Mouse (Mus musculus) kidney, adult 9 months (tissue): ENCODE results near the gene Mrc1.
"Not testable (repeated sequence)": the region's sequence is repeated elsewhere in the genome, so short reads cannot be mapped to it uniquely, and the experiment has no call there.

ENCODE experiments used
- DNase-seq: peaks from one replicate; pipeline ENCODE4 v3.0.0; 2022

Mrc1 gene

DNA sequence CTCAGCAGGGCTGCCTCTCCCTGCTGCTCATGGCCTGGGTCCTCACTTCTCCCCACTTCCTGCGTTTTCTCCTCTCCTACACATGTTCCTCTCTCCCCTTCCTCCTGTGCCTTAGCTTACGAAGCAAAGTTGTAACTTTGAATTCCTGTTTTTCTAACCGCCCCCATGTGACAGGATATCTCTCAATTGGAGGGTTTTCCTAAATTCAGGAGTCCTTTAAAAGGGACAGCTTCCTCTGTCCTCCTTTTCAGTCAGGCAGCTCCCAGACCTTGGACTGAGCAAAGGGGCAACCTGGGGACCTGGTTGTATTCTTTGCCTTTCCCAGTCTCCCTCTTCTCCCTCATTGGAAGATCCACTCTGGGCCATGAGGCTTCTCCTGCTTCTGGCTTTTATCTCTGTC, at the start of gene Mrc1:
TSS of gene Mrc1 (plus strand) at position 244 of the 400 bp plus-strand sequence.
- no peak for DNase-seq

DNA sequence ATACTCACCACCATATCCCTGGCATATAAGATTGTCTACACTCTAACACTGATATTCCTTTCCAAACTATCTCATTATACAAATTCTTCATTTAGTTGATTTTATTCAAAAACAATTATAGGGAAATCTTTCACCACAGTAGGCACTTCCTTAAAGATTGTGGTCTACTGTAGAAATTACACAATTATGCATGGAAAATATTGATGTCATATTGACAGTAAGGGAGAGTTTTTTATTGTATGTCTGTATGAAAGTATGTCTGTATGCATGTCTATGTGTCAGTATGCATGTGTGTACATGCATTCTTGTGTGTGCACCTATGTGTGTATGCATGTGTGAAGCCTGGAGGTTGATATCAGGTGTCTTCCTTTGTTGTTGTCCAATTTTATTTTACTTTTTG, 44.8 kb upstream of the Mrc1 start:
- no peak for DNase-seq

DNA sequence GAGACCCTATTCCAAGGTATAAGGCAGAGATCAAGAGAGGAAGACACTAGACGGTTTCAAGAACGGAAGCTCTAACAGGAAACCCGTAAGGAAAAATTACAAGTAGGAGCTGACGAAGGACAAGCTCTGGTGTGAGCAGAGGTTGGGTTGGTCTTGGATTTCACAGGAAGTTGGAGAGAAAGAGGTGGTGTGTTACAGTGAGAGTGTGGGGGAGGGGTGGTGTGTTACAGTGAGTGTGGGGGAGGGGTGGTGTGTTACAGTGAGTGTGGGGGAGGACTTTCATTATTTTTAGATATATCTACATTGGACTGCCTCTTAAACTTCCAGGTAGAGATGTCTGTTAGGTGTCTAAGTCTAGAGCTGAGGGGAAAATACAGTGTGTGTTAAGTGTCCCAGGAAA, 38.5 kb upstream of the Mrc1 start:
- no peak for DNase-seq

DNA sequence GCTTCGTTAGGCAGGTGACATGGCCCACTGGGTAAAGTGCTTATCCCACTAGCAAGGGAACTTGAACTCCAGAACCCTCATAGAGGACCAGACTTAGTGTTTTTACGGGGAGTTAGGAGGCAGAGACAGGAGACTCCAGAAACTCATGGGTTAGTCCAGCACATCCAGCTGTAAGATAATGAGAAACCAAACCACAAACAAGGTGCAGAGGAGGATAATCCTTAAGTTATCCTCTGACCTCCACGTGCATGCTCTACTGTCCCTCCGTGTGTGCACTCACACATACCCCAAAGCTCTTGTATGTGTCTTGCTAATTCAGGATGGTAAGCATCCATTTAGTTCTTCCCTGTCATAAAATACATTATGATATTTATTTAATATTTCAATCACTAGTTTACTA, 37.6 kb upstream of the Mrc1 start:
- DNase-seq: no peak

DNA sequence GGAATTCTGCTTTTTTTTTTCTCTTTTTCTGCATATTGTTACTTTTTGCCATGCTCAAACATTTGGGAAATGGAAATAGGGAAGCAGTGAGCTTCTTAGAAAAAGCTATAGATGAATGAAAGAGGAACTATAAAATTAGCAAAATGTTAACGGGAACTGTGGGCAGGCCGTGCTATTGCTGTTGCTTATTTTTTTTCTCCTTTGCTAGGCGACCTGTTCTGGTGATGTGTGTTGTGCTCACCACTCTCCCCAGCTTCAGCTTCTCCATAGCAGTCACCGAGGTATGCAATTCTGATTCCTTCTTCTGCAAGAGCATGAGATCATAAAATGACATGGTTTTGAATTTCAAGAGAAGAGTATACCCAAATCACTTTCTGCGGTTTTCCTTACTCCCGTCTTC, 37.1 kb upstream of the Mrc1 start:
- no peak for DNase-seq

DNA sequence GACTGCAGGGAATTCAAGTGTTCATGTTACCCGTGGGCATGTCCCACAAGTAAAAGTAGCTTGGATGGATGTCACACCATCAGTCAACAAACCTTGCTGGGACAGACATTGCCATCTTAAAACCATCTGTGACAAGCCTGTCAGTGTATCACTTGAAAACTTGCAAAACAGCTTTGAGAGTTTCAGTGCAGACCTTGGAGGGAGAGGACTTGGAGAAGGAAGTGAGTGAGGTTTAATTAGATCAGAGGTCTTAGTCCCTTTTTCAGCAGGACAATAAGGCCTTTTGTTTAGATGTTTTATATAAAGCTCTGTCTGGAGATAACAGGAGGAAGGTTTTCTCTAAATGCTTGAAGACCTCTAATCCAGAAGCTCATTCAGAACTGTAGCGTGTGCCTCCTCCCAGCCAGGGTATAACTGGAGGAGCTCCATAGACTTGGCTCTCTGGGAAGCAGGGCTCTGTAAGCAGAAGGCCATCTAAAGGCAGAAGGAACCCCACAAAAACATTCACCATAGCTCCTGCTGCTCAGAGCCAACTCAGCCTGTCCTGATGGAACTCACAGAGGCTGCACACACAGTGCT, 30.8 kb upstream of the Mrc1 start:
- not testable (repeated sequence) for DNase-seq

DNA sequence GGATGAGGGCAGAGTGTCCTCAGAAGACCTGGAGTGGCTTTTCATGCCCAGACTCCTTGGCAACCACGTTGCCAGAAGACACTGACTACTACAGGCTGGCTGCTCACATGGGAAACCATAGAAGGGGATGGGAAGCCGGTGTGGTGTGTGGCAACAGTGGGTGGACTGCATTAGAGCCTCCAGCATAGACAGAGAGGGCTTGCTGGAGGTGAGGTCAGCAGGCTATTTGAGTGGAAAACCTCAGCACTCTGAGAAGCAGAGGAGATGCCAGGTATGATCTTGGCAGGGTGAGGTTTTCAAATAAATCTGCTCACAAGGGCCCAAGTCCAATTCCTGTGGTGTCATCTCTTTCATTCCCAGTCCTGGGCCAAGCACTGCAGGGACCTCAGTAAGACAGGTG, 29.6 kb upstream of the Mrc1 start:
- no peak for DNase-seq

DNA sequence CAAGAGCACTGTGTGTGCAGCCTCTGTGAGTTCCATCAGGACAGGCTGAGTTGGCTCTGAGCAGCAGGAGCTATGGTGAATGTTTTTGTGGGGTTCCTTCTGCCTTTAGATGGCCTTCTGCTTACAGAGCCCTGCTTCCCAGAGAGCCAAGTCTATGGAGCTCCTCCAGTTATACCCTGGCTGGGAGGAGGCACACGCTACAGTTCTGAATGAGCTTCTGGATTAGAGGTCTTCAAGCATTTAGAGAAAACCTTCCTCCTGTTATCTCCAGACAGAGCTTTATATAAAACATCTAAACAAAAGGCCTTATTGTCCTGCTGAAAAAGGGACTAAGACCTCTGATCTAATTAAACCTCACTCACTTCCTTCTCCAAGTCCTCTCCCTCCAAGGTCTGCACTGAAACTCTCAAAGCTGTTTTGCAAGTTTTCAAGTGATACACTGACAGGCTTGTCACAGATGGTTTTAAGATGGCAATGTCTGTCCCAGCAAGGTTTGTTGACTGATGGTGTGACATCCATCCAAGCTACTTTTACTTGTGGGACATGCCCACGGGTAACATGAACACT, 28.2 kb upstream of the Mrc1 start:
- not testable (repeated sequence) for DNase-seq

DNA sequence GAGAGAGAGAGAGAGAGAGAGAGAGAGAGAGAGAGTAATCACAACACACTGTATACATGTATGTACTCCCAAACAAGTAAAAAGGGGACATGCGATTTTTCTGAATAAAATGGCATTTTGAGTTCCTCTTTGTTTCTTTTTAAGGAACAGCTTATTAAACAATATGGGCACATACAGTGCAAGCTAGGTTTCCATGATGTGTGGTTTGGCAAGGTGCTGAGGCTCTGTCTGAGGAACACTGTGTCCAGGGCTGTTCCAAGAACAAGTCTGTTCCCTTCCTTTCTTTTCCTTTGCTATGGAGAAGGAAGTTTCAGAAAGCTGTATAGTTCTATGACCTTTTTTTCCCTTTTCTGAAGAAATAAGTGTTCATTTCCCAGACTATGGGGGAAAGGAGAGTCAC, 24.9 kb upstream of the Mrc1 start:
- DNase-seq: no peak

DNA sequence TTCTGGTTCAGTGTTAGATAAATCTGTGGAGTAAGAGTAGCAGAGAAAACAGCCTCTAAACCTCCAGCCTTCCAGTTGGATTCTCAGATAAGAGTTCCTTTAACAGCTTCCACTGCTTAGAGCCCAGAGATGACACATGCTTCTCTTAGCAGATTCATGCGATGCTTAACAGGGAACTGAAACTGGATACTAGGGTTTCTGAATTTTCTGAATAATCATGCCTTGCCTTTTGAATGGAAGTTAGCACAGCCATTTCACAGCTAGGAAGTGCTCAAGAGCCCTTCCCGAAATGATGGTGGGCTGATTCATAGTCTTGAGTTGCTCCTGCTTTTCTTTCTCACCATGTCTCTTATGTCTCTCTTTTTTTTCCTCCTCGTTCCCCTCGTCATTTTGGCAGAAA, 22.4 kb upstream of the Mrc1 start:
- no peak for DNase-seq

DNA sequence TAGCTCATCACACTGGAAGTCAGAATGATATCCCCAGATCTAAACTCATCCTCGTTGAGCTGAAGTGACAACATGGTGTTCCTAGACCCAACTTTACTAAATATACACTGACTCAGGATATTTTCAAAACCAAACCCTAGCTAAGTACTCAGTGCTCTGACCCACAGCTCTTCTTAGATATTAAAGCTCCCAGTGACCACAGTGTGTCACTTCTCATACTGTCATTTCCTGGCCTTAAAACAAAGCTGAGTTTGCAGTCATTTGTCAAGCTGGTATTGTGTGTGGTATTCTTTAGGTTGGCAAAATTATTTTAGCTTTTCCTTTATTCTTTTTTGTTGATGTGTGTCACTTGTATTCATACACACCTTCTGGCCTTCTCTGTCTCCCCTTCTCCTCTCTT, 18.5 kb upstream of the Mrc1 start:
- DNase-seq: no peak

DNA sequence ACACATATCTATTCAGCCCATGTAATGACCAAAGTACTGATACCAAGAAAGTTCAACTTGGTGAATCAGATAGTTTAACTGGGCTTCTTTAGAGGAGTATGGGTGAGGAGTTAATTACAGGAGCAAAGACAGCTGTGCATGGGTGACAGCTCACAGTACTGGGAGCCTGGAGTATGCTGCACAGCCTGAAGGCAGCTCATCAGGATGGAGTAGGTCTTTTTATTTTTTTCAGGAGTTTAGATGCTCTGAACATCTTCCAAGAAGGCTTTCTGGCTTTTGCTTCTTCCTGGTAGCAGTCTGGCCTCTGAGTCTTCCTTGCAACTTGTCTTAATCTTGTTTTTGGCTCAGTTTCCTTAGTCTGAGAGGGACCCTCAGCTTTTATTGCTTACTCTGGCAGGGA, 17.6 kb upstream of the Mrc1 start:
- no peak for DNase-seq

DNA sequence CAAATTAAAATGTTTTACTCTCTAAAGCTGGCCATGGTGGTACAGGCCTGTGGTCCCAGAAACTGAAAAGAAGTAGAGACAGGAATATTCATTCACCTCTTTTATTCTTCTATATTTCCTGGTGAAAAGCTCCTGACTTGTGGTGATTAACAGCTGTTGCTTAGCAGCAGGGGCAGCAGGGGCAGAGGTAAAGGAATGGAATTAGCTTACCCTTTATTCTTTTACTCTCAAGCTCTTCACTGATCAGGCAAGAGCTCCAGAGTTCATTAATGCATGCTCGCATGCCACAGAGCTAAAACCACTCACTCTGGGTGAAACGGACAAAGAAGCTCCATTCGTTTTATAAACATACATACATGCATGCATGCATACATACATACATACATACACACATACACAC, 14.4 kb upstream of the Mrc1 start:
- DNase-seq: no peak

DNA sequence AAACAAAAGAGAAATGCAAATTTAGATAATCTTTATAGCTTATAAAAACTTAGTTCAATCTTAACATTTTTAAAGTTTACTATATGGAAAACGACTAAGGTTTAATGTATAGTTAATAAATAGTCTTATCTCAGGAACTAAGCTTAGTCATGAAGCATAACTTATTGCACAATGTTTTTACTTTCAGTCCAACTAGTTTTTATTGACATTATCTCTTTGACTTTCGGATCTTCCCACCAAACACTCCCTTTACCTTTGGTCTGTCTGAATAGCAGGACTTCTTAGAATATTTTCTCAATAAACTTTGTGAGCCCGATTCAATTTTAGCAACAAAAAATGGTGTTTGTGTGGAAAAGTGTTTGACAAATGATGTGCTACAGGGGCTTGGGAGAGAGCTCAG, 12.5 kb upstream of the Mrc1 start:
- DNase-seq: no peak

DNA sequence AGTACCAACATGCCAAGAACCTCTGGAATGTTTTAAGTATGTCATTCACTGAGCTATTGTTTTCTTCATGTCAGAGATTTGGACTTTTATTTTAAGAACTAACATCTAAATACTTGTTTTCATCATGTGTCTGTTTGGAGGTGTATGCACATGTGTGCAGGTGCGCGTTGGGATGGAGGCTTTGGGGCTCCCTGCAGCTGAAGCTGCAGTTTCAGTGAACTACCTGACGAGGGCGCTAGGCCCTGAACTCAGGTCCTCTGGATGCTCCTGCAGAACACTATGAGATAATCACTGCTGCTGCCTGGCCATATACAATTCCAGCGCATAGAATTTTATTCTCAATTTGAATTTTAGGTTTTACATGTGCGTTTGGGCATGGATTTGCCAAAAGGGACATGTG, 11.1 kb upstream of the Mrc1 start:
- no peak for DNase-seq

DNA sequence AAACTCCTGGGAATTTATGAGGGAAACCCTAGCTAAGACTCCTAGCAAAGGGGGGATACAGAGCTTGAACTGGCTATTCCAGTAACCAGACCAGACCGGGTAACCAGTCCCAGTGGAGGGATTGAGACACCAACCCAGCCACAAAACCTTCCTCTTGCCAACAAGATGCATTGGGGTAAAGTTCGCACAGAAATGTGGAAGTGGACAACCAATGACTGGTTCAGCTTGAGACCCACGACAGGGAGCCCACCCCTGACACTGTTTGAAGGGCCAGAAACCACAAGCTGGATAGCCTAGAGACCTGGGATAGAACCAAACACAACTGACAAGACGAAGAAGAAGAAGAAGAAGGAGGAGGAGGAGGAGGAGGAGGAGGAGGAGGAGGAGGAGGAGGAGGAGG, 4.8 kb upstream of the Mrc1 start:
- no peak for DNase-seq

DNA sequence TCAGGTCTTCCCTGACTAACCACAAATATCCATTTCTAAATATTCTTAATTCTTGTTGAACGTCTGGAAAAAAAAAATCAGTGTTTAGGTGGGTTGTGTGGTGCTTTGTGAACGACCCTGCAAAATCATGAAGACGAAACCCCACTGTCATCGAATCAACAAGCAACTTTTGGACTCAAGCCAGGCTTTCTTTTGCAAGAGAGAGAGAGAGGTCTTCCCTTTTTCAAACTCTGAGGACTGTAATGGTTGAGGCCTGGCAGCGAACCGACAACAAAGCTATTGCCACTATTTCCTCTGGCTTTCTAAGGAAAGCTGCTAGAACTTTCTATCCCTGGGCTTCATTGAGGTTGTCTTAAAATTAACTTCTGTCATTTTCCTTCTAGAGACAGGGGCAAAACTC, 697 bp upstream of the Mrc1 start:
- no peak for DNase-seq

DNA sequence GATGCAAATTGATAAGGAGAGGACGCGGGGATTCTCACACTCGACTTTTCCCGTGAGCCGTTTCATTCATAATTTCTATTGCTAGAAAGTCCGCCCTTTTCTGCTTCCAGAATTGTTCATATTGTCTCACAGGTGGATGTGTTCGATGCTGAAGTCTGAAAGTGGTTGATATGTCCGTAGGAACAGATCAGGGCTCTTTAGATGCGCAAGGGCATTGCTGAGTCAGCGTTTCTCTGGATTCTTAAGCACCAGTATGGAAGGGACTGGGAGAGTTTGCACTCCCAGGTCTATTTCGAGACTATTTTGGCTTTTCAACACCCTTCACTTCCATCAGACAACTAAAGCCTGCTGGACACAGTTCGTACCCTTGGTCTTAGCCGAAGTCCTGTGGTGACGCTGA, 787 bp downstream of the Mrc1 start:
- DNase-seq: no peak

DNA sequence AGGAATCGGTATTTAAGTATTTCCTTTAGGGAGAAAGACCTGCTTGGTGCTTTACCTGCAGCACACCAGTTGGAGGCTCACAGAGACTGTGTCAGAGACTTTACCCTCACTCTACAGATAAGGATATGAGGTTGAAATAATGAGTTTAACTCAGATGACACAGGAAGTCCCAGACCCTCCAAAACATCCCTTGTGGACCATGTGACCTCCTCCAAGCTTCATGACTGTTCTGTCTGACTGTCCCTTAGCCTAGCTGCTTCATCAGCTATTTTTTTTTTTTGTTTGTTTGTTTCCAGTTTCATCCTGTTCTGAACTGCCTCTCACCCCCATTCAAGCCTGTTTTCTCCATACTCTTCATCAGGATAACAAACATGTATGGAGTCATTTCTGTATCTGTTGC, 3.7 kb downstream of the Mrc1 start:
- no peak for DNase-seq

DNA sequence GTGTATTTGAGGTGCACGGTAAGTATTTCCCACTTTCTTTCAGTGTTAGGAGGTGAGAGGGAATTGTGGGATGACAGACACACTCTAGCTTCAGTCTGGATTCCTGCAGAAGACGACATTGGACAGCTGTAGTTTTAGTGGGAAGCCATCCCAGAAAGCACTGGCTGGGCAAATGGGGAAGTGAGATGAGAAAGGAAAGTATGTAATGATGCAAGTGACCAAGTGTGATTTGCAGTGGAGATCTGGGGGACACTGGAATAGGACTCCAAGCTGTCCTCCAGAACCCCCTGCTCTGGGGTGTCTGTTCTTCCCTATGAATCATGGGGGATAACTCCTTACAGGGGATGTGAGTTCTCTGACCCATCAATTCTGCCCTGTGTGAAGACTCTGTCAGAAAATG, 4.8 kb downstream of the Mrc1 start:
- DNase-seq: no peak

DNA sequence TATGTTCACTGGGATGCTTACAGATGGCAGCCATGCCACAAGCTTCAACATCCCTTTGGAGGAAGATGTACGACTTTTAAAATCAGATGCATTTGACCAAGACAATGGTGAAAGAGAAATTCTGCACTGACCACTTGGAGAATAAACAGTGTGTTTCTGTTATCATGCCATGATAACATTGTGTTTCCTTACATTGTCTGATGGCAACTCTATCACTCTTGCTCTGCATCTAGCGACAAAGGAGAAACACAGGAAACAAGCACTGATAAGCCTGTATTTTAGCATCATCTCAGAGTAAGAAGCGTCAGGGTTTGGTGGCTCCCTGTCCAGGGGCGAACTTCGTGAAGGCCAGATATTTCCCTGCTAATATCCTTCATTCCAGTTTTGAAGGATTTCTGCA, 6.1 kb downstream of the Mrc1 start:
- no peak for DNase-seq

DNA sequence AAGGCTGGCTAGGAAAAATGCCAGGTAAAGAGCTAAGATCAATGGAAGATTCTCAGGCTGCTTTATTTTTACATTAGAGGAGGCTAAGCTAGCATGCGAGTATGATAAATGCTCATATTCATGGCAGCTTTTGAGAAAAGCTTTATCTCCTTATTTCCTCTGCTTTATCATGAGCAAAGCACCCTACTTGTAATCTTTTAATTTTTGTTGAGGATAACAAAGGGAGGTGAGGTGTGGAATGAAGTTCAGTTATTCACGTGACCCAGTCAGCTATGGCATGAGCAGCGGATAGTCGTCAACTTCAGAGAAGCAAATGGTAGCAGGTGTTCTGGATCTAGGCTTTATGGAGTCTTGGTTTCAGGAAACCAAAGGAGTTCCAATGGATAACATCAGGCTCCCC, 7.7 kb downstream of the Mrc1 start:
- DNase-seq: no peak

DNA sequence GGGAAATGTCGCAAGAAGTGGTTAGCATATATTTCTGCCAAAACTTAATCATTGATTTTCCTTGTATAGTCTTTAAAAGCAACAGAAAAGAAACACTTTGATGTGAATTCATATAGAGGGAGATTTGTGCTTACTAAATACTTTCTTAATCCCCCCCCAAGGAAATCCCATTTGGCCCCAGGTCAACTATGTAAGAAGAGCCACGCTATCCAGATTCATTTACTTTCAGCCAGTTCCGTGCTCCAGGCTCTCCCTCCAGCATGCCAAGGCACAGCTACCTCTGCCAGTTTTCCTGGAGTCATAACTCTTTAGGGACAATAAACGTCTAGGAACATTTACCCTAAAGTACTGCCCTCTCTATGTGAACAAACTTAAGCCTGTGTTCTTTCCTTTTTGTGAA, 8.5 kb downstream of the Mrc1 start:
- DNase-seq: no peak

DNA sequence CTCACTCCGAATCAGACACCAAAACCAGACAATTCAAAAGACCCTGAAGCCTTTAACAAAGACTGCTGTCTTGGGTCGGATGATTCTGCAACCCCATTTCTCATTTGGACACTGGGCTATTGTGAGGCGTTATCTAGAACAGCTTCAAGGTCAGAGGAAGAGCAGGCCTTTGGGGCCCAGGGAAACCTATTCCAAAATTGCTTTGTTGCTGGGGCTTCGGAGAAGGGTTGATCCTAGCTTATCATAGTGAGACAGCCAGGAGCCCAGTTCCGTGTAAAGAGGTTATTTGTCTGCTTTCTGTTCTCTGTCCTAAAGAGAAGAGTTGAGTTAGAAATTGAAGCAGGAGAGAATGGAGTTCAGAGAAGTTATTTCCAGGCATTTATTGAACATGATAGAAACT, 10.0 kb downstream of the Mrc1 start:
- DNase-seq: no peak

DNA sequence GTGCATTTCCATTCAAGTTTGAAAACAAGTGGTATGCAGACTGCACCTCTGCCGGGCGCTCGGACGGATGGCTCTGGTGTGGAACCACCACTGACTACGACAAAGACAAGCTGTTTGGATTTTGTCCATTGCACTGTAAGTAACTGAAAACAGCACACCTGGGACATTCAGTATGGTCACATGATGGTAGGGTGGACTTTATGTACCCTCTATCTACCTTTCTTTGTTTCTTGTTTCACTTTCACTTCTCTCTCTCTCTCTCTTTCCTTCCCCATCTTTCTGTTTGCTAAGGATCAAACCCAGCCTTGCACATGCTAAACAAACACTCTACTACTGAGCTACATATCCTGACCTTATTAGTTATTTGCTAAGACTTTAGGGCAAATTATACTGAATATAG, 15.0 kb downstream of the Mrc1 start:
- no peak for DNase-seq

DNA sequence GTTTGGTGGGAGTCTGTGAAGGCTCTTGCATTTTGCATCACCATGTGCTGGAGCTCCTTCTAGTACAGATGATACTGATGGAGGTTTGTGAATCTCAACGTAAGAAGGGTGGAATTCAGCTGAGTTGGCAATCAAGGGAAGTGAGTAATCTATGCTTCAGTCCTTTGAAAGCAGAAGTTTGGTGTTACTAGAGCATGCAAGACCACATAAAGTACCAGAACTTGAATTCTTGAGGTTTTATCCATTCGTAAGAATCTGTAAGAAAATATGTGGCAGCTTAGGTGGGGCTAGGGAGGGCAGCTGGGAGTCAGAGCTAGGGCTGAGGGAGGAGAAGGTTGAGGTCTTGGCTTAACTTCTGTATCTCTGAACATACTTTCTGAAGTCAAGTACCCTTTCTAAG, 15.5 kb downstream of the Mrc1 start:
- DNase-seq: no peak
